Mouse (Mus musculus): ENCODE measurements around the gene Gm10563.

The Gm10563 gene

DNA sequence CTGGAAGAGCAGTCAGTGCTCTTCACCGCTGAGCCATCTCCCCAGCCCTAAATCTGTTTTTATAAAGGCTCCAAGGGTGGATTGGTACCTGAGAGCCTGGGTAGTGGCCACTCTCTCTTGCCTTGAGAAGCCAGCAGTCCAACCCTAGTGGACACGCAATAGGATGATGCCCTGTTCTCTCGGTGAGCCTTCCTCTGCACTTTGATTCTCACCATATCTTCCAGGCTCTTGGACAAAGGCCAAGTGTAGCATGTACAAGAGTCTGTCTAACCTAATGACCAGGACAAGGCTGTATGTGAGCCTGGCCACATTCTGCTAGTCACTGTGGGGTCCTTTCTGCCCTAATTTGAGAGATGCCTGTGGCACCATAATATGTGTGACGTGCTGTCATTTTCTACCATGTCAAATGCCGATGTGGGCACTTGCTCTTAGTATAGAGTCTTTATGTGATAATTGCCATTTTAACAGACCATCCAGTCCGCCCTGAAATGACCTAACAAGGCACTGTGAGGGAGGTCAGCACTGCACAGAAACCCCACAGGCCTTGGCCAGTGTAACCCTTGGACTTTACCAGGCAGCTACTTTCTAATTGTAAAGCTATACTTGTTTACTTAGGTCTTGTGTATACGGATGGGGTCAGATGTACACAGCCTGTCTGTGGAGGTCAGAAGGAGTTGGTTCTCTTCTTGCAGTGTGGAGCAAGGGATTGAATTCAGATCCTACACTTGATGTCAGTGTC, 76.4 kb downstream of the Gm10563 start:
- in situ Hi-C loops (cut with MboI, MseI) = no loop called here

DNA sequence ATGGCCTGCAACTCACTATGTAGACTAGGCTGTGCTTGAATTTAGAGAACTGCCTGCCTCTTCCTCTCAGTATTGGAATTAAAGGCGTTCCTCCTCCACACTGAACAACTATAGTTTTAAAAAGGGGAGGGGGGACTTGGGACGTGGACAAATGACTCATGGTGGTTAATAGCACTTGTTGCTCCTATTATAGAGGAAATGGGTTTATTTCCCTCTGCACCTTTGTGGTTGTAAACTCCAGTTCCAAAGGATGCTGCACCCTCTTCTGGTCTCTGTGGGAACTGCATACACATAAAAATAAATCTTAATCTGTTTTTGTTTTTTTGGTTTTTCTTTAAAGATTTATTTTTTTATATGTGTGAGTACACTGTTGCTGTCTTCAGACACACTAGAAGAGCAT, 77.0 kb downstream of the Gm10563 start:
- in situ Hi-C loops (cut with MboI, MseI) = no loop called here

GRCm38 (mm10) chr4:155566555-155566954, 78.7 kb downstream of the Gm10563 start:
- in situ Hi-C loops (cut with MboI, MseI) = no loop called here
